Mouse (Mus musculus) liver, adult 2 months (tissue): ENCODE results near the gene Gm20388.

Experiments
- CTCF ChIP-seq: fragments of 200-500 bp; IDR thresholded peaks from 2 replicates; pipeline ENCODE4 v1.5.1; 2011; ENCODE audit warnings: low read depth, low read length, control low read depth
- POLR2A ChIP-seq: fragments of 200-500 bp; IDR thresholded peaks from 2 replicates; pipeline ENCODE4 v1.6.1; 2011; ENCODE audit warnings: low read length, control low read depth; ENCODE audit not compliant: insufficient read depth; ENCODE audit errors: extremely low read depth

DNA sequence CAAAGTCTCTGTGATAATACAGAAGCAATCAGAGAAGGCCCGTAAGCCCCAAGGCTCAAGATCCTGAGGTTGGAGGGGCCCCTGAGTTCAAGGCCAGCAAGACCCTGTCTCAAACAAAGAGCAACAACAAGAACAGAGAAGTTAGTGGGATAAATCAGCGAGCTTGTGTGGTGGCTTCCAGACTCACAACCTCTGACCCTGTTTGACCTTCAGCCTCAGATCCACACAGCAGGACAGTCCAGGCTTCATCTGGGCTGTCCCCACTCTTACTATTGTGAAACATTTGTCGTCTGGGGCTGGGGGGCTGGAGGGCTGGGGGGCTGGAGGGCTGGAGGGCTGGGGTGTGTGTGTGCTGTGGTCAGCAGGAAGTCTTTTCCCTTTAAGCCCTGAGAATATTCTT is 468.4 kb downstream of the Gm20388 start:
- TF ChIP-seq CTCF = no peak
- TF ChIP-seq POLR2A = no peak
